Mouse (Mus musculus) liver, embryonic 16.5 days (tissue): Measurements from ENCODE around the gene Bcan. TPM values are rescaled to one million over a fixed set of nuclear protein-coding genes. Genes with fewer than 3 reads are reported as not detected.

Experiments
- ATAC-seq: fragments of 200-750 bp; cut with Nextera tagmentation; 2 replicates; pipeline ENCODE4 v1.8.0; 2017; ENCODE audit warnings: low read depth, mild to moderate bottlenecking, moderate number of reproducible peaks, moderate library complexity
- H3K27ac ChIP-seq: fragments of 300-500 bp; sonication (generic); 2 replicates; pipeline ENCODE4 v1.5.1; 2014; ENCODE audit warnings: mild to moderate bottlenecking, low read length
- H3K27me3 ChIP-seq: fragments of 300-500 bp; sonication (generic); 2 replicates; pipeline ENCODE4 v1.6.1; 2014; ENCODE audit warnings: low read depth, low read length, mixed read lengths; ENCODE audit not compliant: control insufficient read depth, insufficient read depth
- H3K36me3 ChIP-seq: fragments of 300-500 bp; sonication (generic); 2 replicates; pipeline ENCODE4 v1.6.1; 2014; ENCODE audit warnings: mild to moderate bottlenecking; ENCODE audit not compliant: control insufficient read depth, insufficient read depth
- H3K4me1 ChIP-seq: fragments of 300-500 bp; sonication (generic); 2 replicates; pipeline ENCODE4 v1.6.1; 2014; ENCODE audit warnings: low read depth, low read length, mixed read lengths; ENCODE audit not compliant: control insufficient read depth
- H3K4me2 ChIP-seq: fragments of 300-500 bp; sonication (generic); 2 replicates; pipeline ENCODE4 v1.6.1; 2014; ENCODE audit warnings: low read depth, low read length, mixed read lengths
- H3K4me3 ChIP-seq: fragments of 300-500 bp; sonication (generic); 2 replicates; pipeline ENCODE4 v1.5.1; 2014; ENCODE audit warnings: low read depth, mild to moderate bottlenecking, low read length
- H3K9ac ChIP-seq: fragments of 300-500 bp; sonication (generic); 2 replicates; pipeline ENCODE4 v1.6.1; 2014; ENCODE audit warnings: low read depth, low read length
- H3K9me3 ChIP-seq: fragments of 300-500 bp; sonication (generic); replicated peaks from 2 replicates; pipeline ENCODE4 v1.6.1; 2016; ENCODE audit warnings: low read length; ENCODE audit not compliant: control insufficient read depth
- WGBS: fragments of 180-500 bp; shearing (Covaris S2); extraction: QIAGEN DNeasy Blood & Tissue Kit; methylation state at CpG from one replicate; pipeline ENCODE4 v1.1.7; 2014; ENCODE audit not compliant: insufficient replicate concordance; 5-methylcytosine and 5-hydroxymethylcytosine counted together
- polyA plus RNA-seq: library from polyadenylated mRNA; unstranded; fragments of >200 nt; fragmentation: Nextera tagmentation; extraction: Ambion mirVana; gene quantifications from 2 replicates; pipeline ENCODE4 v1.2.1, GENCODE M21; 2015

Gene Bcan
- polyA plus RNA-seq, 1 experiment from 2014 or later = 0.04 TPM

- Histone ChIP-seq H3K27me3 (peaks cover 89% of the 10 kb centered on the region), H3K4me3 (no peak overlapping the region), H3K36me3 (no peaks in the 10 kb centered on the region), H3K9ac (no peak overlapping the region), H3K4me2 (no peak overlapping the region), H3K4me1 (peaks cover 10% of the 10 kb centered on the region), H3K27ac (no peak overlapping the region), H3K9me3 (no peaks in the 10 kb centered on the region)
- 12% methylated on average over 16 of the region's 16 CpGs for WGBS
- no peak for ATAC-seq
Observed at GRCm38 (mm10) chr3:87949266-87949954, 50.6 kb downstream of the Bcan start.

- WGBS = 4% methylated on average over 35 of the region's 35 CpGs
- Histone ChIP-seq H3K9me3 (no peaks in the 10 kb centered on the region), H3K27me3 (peaks cover 83% of the 10 kb centered on the region), H3K9ac (no peak within 1 kb of the TSS), H3K4me1 (peaks cover 10% of the 10 kb centered on the region), H3K4me2 (peak within 1 kb of the TSS; percentile 22), H3K4me3 (no peak within 1 kb of the TSS), H3K36me3 (no peaks in the 10 kb centered on the region), H3K27ac (no peak within 1 kb of the TSS)
- ATAC-seq = no peak
Observed at GRCm38 (mm10) chr3:87948378-87949265, 51.4 kb downstream of the Bcan start, which contains the start of gene Crabp2. Crabp2 (plus strand) TSS chr3:87948666.

GRCm38 (mm10) chr3:87947811-87948199, 52.2 kb downstream of the Bcan start:
- WGBS = 2% methylated on average over 17 of the region's 17 CpGs

GRCm38 (mm10) chr3:87947056-87947810, 52.8 kb downstream of the Bcan start:
- H3K9me3 ChIP-seq = no peaks in the 10 kb centered on the region
- peaks cover 3% of the 10 kb centered on the region; the same call in 1 of the 2 replicates for H3K36me3 ChIP-seq
- no peak overlapping the region for H3K4me3 ChIP-seq
- ATAC-seq = no peak
- 4% methylated on average over 26 of the region's 26 CpGs for WGBS
- peaks cover 69% of the 10 kb centered on the region for H3K27me3 ChIP-seq
- no peak overlapping the region for H3K4me2 ChIP-seq
- H3K27ac ChIP-seq = no peak overlapping the region
- no peak overlapping the region for H3K9ac ChIP-seq
- peaks cover 10% of the 10 kb centered on the region for H3K4me1 ChIP-seq

More at GRCm38 (mm10) chr3:87947811-87948199, 52.2 kb downstream of the Bcan start:
- no peak overlapping the region for H3K27ac ChIP-seq
- H3K9me3 ChIP-seq = no peaks in the 10 kb centered on the region
- H3K36me3 ChIP-seq = no peaks in the 10 kb centered on the region
- peaks cover 10% of the 10 kb centered on the region for H3K4me1 ChIP-seq
- no peak for ATAC-seq
- H3K4me2 ChIP-seq = peak overlapping the region; percentile 22
- no peak overlapping the region for H3K9ac ChIP-seq
- H3K27me3 ChIP-seq = peaks cover 75% of the 10 kb centered on the region
- no peak overlapping the region for H3K4me3 ChIP-seq

GRCm38 (mm10) chr3:87946541-87946860, 53.5 kb downstream of the Bcan start:
- no peak overlapping the region for H3K4me3 ChIP-seq
- H3K4me2 ChIP-seq = no peak overlapping the region
- H3K27ac ChIP-seq = no peak overlapping the region
- 60% methylated on average over 1 of the region's 1 CpGs for WGBS
- ATAC-seq = no peak
- peaks cover 10% of the 10 kb centered on the region for H3K4me1 ChIP-seq
- H3K9ac ChIP-seq = no peak overlapping the region
- peaks cover 62% of the 10 kb centered on the region for H3K27me3 ChIP-seq
- H3K9me3 ChIP-seq = no peaks in the 10 kb centered on the region
- H3K36me3 ChIP-seq = peaks cover 8% of the 10 kb centered on the region

GRCm38 (mm10) chr3:87945781-87946540, 54.1 kb downstream of the Bcan start:
- no peaks in the 10 kb centered on the region for H3K9me3 ChIP-seq
- ATAC-seq = no peak
- H3K4me1 ChIP-seq = peaks cover 10% of the 10 kb centered on the region
- H3K27me3 ChIP-seq = peaks cover 57% of the 10 kb centered on the region
- no peak overlapping the region for H3K27ac ChIP-seq
- no peak overlapping the region for H3K9ac ChIP-seq
- peaks cover 13% of the 10 kb centered on the region for H3K36me3 ChIP-seq
- 30% methylated on average over 12 of the region's 12 CpGs for WGBS
- no peak overlapping the region for H3K4me2 ChIP-seq
- no peak overlapping the region for H3K4me3 ChIP-seq

- Histone ChIP-seq H3K27me3 (peaks cover 50% of the 10 kb centered on the region), H3K36me3 (peaks cover 19% of the 10 kb centered on the region), H3K27ac (no peak overlapping the region), H3K9ac (no peak overlapping the region), H3K4me2 (no peak overlapping the region), H3K4me3 (no peak overlapping the region), H3K4me1 (peaks cover 10% of the 10 kb centered on the region), H3K9me3 (no peaks in the 10 kb centered on the region)
- WGBS = 47% methylated on average over 4 of the region's 4 CpGs
- ATAC-seq = no peak
Observed at GRCm38 (mm10) chr3:87944838-87945600, 55.0 kb downstream of the Bcan start.

GRCm38 (mm10) chr3:87943586-87943985, 56.4 kb downstream of the Bcan start:
- Histone ChIP-seq H3K27ac (no peak overlapping the region), H3K4me1 (peaks cover 8% of the 10 kb centered on the region), H3K4me3 (no peak overlapping the region), H3K4me2 (no peak overlapping the region), H3K36me3 (peaks cover 26% of the 10 kb centered on the region), H3K27me3 (peaks cover 35% of the 10 kb centered on the region), H3K9ac (no peak overlapping the region), H3K9me3 (no peaks in the 10 kb centered on the region)
- WGBS = 74% methylated on average over 7 of the region's 7 CpGs
- ATAC-seq = no peak
